Mouse (Mus musculus) urinary bladder, postnatal 14 days (tissue): ENCODE measurements around the gene Rbpj.

Experiments
- DNase-seq: peaks from one replicate; pipeline ENCODE4 v3.0.0; 2021; ENCODE audit warnings: low spot score

Rbpj gene

DNA sequence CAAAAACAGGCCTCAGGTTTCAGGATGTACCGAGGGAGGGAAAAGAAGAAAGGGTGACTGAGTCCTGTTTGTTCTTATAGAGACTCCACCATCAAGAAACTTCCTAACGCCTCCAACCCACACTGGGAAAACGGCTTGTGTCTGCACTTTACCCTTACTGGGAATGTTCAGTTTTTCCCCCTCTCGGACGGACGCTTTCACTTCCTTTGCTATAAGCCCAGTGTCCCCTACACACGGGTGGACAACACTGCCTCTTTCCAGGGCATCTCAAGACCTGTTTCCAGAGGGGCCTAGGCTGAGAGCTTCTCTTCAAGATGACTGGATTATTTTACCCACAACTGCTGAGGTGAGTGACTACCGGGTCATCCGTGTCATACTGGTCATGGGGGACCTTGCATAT, at the start of gene Rbpj:
Rbpj (plus strand) TSS at position 270 of the 400 bp plus-strand sequence.
- no peak for DNase-seq

DNA sequence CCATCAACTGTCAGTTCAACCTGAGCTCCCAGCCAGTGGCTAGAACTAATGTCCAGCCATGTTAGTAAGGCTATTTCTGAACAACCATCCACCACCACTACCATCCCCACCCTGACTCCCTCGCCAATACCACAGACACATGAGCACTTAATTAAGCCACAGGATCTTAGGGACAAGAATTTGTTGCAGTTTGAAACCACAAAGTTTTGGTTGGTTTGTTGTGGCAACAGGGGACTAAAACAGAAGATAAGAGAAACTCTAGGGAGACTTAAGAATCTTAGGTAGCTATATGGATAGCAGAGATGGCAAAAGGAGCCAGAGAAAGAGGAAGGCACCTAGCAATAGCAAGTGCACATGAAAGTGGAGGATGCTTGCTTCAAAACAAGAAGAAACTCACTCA, 45.2 kb upstream of the Rbpj start:
- no peak for DNase-seq

DNA sequence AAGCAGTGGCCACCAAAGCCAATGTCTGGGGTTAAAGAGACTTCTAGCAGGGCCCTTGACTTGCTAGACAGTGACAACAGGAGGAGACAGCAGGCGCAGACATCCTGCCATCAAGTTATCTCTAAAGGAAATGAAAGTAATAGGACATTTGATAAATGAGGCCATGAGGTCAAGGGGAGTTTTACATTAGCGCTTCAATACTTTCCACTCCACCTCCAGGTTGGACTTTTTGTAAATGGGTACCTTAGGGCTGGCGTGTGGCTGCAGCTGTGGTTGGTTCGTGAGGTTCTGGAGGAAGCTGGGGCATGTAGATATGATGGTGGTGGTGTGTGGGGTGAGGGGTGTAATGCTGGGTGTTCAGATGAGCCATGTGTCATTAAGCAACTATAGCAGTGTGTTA, 44.7 kb upstream of the Rbpj start:
- DNase-seq, result no peak

DNA sequence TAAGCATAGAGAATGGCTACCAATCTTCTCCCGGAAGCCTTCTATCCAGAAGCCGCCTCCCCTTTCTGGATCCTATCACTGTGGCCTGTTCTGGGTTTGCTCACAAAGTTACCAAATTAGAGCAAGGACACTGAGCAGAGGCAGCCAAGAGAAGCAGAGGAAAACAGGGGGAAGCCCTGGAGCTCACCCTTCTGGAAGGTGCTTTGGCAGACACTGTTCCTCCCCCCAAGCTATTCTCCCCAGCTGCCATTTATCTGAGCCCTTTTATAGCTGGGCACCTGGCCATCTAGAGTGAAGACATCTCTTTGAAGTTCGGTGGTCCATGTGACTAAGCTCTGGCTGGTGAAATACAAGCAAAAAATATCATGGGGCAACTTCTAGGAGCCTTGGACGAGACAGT, 38.5 kb upstream of the Rbpj start:
- peak; percentile 46 for DNase-seq

DNA sequence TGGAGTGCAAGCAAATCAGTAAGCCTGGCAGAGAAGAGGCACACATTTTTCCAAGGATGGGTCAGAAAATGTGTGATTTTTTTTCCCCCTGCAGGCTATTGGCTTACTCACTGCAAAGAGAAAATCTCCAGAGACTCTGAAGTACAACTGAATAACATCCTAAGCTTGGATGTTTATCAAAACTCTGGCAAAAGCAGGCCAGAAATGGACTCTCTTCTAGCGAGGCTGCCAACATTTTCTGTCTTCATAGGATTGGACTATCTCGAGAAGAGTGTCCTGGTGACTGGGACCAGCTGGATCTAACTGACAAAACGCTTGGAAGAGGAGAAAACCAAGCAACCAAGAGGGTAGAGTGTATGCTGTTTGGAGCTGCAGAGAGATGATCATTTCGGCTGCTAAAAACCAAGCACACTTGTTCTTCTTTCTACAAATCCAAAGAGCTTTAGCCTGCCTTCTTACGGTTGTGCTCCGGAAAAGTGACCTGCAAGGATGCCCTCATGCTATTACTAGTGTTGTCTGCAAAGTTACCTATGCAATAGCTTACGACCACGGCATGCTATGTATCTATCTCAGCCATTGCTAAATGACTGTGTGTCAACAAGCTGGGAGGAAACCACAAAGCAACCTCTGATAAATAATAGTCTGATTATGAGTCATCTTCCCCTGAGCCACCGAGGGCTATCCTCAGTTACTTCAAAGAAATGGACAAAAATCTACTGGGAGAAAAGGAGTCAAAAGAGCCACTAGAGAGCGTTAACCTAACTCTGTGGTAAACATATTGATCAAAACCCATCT, 36.1 kb upstream of the Rbpj start:
- peak; percentile 58 for DNase-seq

DNA sequence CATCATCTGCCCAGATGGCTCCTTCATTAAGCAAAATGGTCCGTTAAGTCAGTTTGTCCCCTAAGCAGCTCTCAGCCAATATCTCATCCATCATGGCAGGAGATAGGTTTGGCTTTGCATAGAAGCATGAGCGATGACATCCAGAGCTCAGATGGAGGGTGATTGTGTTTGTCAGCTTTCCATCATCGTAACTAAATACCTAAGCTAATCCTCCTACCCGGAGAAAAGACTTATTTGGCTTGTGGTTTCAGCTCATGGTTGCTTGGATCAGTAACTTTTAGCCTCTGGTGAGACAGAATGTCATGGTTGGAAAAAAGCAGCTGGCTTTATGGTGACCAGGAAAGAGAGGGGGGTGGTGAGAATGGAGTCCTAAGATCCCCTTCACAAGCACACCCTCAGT, 33.5 kb upstream of the Rbpj start:
- no peak for DNase-seq

DNA sequence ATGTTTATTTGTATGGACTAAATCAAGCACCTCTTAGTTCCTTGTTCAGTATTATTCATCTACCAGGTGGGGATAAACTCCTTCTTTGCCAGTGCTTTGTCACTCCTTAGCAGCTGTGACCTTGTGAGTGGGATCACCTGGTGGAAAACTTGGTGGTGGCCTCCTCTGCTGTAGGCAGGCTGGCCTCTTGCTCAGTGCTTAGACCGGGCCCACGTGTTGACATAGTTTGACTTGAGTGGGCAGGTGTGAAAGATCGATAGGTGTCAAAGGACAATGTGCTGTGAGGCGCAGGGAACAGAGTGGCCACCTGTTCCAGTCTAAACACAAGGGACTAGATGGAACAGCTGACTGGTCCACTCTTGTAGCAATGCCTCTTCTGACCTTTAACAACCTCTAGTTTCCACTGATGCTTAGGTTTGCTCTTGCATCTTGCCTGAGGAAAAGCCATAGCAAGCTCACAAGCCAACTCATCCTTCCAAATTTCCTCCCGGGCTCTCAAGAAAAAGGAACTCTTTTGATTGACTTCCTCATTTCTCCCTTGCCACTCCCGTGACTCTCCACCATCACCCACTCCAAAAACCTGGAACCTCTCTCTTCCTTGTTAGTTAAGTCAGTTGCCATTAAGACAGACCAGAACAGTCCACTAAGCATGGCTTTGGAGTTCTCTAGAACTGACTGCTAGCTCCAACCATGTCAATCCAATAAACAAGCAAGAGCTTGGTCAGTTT, 28.9 kb upstream of the Rbpj start:
- no peak for DNase-seq

DNA sequence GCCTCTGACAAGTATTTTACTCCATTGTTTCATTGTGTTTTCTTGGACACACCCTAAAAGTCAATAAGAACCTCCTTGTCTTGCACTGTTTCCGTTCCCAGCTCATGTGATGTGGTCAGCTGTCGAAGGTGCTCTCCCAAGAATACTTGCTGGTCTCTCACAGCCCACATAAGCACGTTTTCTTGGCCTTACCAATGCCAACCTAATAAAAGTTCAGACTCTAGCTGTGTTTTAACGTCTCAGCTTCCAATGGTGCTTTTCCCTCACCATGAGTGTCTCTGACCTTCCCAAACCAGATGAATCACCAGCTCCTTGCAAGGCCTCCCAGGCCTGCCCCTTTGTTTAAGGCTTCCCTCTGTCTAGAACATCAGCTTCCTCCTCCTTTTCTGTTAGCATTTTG, 28.2 kb upstream of the Rbpj start:
- DNase-seq, result no peak

DNA sequence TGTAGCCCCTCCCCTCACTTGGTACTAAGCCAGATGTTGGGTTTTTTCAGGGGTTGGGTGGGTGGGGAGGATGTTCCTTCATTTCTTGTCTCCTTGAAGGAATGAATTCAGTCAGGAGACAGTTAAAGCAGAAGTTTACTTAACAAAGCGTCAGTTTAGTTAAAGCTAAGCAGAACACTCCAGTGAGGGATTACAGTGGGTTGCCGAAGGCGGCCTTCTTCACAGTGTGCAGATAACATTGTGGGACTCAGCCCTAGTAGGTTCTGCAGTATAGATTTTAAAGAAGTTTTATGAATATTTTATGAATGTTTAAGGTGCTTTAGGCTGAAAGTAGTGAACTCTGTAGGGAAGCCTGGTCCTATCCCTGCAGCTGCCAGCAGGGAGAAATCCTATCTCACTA, 27.7 kb upstream of the Rbpj start:
- DNase-seq, result no peak

DNA sequence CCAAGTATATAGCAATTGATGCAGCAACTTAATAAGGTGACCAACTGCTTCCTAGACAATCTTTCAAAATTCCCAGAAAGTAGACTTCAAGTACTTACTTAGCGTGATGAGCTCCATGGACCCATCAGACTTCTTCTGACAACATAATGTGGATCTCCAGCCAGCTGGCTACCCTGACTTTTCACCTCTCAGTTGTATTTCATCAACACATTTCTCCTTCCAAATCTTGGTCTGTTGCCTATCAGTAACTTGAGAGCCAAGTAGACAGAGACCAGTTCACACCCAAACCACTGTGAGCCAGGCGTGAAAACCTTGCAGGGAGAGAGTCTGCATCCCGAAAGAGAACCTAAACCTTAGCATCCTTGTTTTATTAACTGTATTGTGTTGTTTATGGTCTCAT, 26.3 kb upstream of the Rbpj start:
- DNase-seq, result no peak

DNA sequence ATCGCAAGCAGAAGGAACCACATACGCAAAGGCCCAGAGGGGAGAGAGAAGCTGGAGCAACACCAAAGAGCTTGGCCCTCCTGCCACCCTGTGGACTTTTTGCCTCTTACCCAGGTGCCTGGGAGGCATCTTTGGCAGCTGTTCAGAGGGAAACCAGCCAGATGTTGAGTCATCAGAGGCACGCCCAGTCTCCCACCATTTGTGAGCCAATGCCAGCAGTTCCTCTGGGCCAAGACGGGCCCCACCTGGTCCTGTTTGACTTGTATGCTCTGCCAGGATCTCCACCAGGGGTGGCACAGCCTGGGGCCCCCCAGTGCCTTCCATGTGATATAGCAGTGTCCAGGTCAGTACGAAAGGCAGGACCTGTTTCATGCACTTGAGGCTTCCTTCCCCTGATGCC, 21.9 kb upstream of the Rbpj start:
- DNase-seq, result peak; percentile 79

DNA sequence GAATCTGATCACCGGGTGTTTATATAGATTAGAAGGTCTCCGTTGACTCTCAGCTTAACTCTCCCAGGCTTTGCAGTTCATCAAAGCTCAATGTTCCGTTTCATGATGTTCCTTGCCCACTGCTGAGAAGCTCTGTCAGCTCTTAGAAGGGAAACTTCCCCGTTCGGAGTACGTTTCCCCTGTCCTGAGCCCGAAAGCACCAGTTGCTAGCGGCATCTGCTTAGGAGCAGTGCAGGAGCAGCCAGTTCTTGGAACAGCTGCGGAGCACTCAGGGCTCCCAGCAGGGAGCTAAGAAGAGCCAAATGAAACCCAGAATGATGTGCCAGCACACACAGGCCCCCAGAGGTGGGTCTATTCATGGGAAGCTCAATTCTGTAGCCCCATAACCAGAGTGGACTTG, 15.0 kb upstream of the Rbpj start:
- DNase-seq, result no peak

DNA sequence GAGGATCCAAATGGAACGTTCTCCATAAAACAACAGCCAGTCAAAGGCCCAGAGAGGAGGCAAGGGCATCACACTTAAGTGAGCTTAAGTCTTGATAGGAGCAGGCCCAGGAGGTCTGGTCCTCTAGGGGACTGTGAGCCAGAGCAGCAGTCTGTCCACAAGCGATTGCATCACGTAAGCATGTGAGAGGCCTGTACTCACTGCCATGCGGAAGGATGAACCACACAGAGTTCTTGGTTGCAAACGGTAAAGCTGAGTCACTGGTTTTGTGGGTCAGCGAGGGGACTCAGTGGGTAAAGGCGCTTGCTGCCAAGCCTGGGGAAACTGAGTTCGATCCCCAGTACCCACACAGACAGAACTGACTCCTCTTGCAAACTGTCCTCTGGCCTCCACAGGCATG, 14.1 kb upstream of the Rbpj start:
- no peak for DNase-seq

DNA sequence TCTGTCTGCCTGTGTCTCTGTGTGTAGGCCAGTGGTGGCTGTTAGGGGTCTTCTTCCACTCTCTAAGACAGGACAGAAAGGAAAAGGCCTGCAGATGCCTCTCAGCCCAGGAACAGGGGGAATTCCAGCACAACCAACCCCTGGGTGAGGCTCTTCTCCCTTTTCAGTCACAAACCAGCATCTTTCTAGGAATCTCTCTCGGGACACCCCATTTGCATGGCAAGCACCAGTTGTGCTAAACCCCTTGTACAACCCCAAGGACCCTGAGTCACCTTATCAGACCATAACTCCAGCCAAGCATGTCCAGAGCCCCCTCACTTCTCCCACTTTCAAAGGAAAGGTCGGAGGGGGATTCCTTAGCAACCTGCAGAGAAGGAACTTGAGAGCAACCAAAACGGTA, 13.0 kb upstream of the Rbpj start:
- no peak for DNase-seq

DNA sequence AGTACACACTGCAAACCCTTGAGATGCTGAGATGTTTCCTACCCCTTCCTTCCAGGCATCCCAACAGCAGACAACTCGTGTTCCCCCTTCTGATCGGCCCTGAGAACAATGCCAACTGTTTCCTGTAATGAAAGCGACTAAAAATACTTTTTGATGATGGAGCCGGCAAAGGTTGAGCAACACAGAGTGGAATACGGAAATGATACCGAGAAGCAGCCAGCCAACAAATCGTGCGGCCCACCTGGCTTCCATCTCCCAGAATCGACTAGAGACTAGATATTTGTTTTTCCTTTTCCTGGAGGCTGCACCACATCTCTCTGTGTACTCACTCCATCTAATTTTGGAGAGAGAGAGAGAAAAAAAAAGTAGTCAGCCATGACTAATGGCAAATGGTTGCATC, 11.2 kb upstream of the Rbpj start:
- DNase-seq, result peak; percentile 42

DNA sequence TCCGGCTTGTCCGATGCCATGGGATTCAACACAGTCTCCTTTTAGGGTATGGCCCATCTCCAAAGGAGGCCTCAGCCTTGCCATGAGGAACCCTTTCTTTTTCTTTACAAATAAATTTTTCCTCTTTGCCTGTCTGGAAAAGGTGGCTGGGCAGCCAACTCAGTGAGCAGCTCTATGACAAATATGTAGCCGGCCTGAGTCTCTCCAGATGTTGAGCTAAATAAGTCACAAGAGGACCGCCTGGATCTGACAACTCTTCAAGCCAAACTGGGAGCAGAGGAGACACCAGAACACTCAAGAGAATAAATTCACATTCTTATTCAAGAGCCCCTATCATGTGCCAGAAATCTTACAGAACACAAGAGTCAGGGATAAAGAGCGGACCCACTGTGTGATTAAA, 10.5 kb upstream of the Rbpj start:
- no peak for DNase-seq

DNA sequence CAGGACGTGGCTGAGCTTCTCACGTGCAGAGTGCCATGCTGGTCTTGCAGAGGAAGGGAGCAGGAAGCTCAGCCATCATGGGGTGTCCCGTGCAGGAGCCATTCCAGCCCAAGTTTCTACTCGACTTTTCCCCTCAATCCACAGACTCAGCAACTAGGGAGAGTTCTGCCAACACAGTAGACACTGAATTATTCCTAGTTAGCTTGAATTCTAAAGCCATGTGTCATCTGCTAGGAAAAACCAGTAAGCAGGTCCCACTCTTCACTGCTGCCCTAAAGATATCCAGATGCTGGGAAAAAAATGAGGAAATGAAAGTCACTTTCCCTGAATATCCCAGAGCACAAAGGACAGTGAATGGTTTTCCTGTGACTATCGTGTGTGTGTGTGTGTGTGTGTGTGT, 5.8 kb upstream of the Rbpj start:
- DNase-seq, result no peak

DNA sequence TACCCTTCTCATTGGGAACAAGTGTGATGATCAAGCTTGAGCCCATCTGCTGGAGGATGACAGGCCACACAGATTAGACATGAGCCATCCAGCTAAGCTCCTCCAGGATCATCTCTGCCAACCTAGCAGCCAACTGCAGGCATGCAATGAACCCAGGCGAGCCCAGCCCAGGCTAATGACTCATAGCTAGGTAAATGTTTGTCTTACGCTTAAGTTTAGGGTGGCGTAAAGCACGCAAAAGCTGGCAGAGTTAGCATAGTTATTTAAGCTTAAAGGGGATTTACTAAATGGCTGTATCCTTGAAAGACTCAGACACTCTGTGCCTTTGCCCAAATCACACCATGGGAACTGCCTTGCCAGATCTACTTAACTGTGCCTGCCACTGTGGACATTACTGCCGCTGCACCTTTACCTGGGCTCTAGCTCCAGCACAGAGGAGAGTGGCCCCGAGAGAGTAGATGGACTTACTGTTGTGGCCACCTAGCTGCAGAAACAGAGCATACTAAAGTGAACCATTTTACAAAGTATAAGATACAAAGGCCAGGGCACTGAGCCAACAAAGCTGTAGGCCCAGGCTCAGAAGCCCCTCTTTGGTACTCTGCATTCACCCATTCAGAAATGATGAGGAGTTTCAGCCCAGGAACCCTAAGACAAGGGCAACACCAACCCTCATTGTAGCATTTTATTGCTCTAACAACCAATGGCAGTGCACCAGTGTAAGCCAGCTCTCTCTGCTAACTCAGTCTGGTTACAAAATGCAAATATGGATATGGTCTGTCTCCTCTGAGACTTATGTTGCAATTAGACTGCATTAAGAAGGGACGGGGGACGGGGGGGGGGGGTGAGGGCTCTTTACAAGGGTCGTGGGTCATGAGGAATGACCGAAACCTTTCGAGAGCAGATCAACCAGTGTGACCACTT, 2.6 kb upstream of the Rbpj start:
- peak; percentile 52 for DNase-seq

DNA sequence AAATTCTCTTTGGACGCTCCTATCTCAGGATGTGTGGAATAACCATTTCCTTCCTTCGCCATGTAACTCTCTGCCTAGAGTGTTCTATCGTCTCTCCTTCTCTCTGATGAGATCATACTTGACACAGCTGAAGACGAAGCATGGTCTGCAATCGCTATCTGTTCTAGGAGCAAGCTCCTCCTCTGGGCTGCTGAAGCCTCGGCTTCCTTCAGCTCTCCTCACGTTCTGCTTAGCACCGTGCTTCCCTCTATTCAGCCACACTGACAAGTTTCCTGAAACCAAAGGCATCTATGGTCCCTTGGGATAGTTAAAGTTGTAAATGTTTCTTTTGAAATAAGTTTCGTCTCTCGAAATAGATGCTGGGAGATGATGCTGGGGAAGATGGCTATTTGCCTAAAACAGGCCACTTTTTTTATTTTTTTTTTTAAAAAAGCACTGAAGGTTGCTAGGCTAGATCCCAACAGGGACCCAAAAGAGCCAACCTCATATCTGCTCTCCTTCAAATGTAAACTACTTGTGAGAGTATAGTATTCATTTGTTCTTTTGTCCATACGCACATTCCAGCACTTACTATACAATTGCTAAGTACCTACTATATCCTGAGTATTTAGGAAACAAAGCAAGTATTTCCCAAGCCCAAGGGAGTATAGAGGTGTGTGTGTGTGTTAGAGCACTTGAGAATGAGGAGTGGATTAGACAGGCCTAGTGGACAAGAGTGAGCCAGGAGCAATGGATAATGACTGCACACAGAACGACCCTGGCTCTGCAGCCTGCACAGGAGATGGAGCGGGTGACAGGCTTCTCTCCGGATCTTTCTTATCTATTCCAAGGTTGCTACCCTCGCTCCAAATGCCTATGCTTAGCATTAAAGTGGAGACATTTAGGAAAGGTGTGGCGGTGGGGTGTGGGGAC, 726 bp downstream of the Rbpj start:
- no peak for DNase-seq

DNA sequence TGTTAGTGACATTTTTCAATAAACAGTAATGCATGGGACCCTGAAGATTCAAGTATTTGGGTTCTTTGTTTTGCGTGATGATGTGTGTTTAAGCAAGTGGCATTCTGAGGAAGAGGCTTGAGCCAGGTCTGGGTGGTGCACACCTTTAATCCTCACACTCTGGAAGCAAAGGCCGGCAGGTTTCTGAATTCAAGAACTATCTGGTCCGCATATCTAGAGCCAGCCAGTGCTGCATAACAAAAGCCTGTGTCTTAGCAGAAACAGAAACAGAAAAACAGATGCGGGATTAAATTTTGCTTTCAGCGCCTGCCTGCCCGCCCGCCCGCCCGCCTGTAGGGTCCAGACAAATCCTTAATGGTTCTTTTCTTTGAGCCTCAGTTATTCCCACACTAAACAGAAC, 1.6 kb downstream of the Rbpj start:
- DNase-seq, result no peak

DNA sequence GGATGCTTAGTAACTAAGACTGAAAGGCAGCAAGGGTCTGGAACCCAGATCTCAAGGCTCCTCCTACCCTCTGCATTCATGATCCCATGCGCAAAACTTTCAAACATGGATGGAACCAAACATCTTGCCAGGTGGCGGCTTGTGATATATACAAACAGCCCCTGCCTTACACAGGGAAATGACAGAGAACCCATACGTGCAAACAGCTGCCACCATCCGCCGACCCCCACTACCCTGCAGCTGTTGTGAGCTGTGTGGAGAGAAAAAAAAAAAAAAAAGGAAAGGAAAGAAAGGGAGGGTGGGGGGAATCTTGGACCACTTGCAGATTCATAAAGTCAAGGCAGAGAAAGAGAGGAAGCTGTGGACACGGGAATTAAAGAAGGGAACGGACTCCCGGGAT, 2.4 kb downstream of the Rbpj start:
- DNase-seq, result no peak
